Mouse (Mus musculus) hindbrain, embryonic 11.5 days (tissue): ENCODE measurements around the gene Amdhd1. TPM values are rescaled to one million over a fixed set of nuclear protein-coding genes. Genes with fewer than 3 reads are reported as not detected.

ENCODE experiments used
- polyA plus RNA-seq: library from polyadenylated mRNA; unstranded; fragments of >200 nt; fragmentation: Nextera tagmentation; extraction: Ambion mirVana; gene quantifications from 2 replicates; pipeline ENCODE4 v1.2.1, GENCODE M21; 2014

Gene Amdhd1
- polyA plus RNA-seq, 1 experiment from 2014 or later = not detected

Other genes starting within 250 kb of the Amdhd1 start
- 16.0 and 22.8 TPM in 2 replicates for gene Elk3, start 228.9 kb downstream of the Amdhd1 start, polyA plus RNA-seq
- 161 and 166 TPM in 2 replicates for gene Lta4h, start 86.6 kb downstream of the Amdhd1 start, polyA plus RNA-seq
- gene Hal, start 51.3 kb downstream of the Amdhd1 start, polyA plus RNA-seq = 0.33 and 0.42 TPM in 2 replicates
- 0.31 and 0.51 TPM in 2 replicates for gene Ccdc38, start 599 bp upstream of the Amdhd1 start, polyA plus RNA-seq
- gene Snrpf, start 49.7 kb upstream of the Amdhd1 start, polyA plus RNA-seq = 135 TPM in 2 replicates
- gene Ntn4, start 100.6 kb upstream of the Amdhd1 start, polyA plus RNA-seq = 2.3 and 4.3 TPM in 2 replicates